Mouse (Mus musculus) forebrain, embryonic 15.5 days (tissue): ENCODE measurements around the gene Gm42674. TPM values are rescaled to one million over a fixed set of nuclear protein-coding genes. Genes with fewer than 3 reads are reported as not detected.

Experiments used
- ATAC-seq: fragments of 200-750 bp; cut with Nextera tagmentation; replicated peaks from 2 replicates; pipeline ENCODE4 v1.8.0; 2017; ENCODE audit warnings: mild to moderate bottlenecking, moderate TSS enrichment, moderate library complexity
- H3K27ac ChIP-seq: fragments of 300-500 bp; sonication (generic); replicated peaks from 2 replicates; pipeline ENCODE4 v1.5.1; 2015; ENCODE audit warnings: mild to moderate bottlenecking, inconsistent platforms
- H3K27me3 ChIP-seq: fragments of 300-500 bp; sonication (generic); 2 replicates; pipeline ENCODE4 v1.6.1; 2015; ENCODE audit warnings: inconsistent platforms
- H3K36me3 ChIP-seq: fragments of 300-500 bp; sonication (generic); 2 replicates; pipeline ENCODE4 v1.6.1; 2015; ENCODE audit warnings: mild to moderate bottlenecking, inconsistent platforms
- H3K4me1 ChIP-seq: fragments of 300-500 bp; sonication (generic); 2 replicates; pipeline ENCODE4 v1.6.1; 2015; ENCODE audit warnings: inconsistent platforms
- H3K4me2 ChIP-seq: fragments of 300-500 bp; sonication (generic); replicated peaks from 2 replicates; pipeline ENCODE4 v1.6.1; 2015; ENCODE audit warnings: mild to moderate bottlenecking, inconsistent platforms
- H3K4me3 ChIP-seq: fragments of 300-500 bp; sonication (generic); 2 replicates; pipeline ENCODE4 v1.5.1; 2015; ENCODE audit warnings: mild to moderate bottlenecking, inconsistent platforms
- H3K9ac ChIP-seq: fragments of 300-500 bp; sonication (generic); replicated peaks from 2 replicates; pipeline ENCODE4 v1.6.1; 2015; ENCODE audit warnings: mild to moderate bottlenecking, inconsistent platforms
- H3K9me3 ChIP-seq: fragments of 300-500 bp; sonication (generic); 2 replicates; pipeline ENCODE4 v1.6.1; 2016; ENCODE audit warnings: inconsistent platforms
- WGBS: fragments of 180-500 bp; shearing (Covaris S2); methylation state at CpG from one replicate; pipeline ENCODE4 v1.1.7; 2015; ENCODE audit warnings: mixed read lengths; 5-methylcytosine and 5-hydroxymethylcytosine counted together
- polyA plus RNA-seq: library from polyadenylated mRNA; unstranded; fragments of >200 nt; fragmentation: Nextera tagmentation; extraction: Ambion mirVana; gene quantifications from 2 replicates; pipeline ENCODE4 v1.2.1, GENCODE M21; 2015

Gm42674 gene
- polyA plus RNA-seq, 1 experiment from 2014 or later = not detected

- WGBS = 91% methylated on average over 6 of the region's 6 CpGs
- peaks cover 12% of the 10 kb centered on the region for H3K4me1 ChIP-seq
- H3K4me2 ChIP-seq = no peak overlapping the region
- H3K27me3 ChIP-seq = no peaks in the 10 kb centered on the region
- no peak for ATAC-seq
- H3K9ac ChIP-seq = no peak overlapping the region
- no peaks in the 10 kb centered on the region for H3K36me3 ChIP-seq
- no peaks in the 10 kb centered on the region for H3K9me3 ChIP-seq
- no peak overlapping the region for H3K4me3 ChIP-seq
- no peak overlapping the region for H3K27ac ChIP-seq
Observed at GRCm38 (mm10) chr3:90600036-90600435, 1.7 kb upstream of the Gm42674 start.

DNA sequence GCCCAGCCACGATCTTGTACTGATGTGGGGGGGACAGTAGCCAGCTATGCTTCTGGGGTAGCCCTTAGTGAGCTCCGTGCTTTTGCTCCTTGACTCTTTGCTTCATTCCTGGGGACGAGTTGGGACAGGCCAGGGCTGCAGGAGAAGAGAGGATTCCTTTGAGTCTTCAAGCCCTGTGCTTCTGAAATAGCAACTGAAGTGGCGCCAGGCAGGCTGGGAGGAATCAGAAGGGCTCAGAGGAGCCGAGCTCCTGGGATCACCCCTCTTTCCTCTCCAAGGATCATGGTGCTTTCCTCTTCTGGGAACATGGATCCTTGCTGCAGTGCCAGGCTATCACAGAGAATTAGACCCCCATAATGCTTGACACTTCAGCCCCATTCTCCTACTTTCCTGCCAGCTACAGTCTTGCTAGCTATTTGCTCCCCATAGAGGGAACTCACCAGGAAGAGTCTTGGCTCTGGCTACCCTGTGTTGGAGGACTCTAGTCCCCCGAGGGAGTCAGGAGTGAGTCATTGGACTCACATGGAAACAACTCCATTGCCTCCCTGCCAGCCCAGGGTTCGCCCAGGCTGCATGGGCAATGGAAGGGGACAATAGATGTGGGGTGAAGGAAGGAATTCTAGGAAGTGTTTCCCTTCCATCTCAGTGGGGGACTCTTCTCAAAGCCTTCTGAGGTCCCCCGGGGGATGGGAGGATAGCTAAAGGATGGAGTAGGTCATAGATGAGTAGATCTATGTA, 1.1 kb upstream of the Gm42674 start:
- 81% methylated on average over 8 of the region's 8 CpGs for WGBS
- ATAC-seq = no peak
- no peaks in the 10 kb centered on the region for H3K36me3 ChIP-seq
- no peaks in the 10 kb centered on the region for H3K9me3 ChIP-seq
- peaks cover 12% of the 10 kb centered on the region for H3K4me1 ChIP-seq
- H3K27ac ChIP-seq = no peak overlapping the region
- H3K4me3 ChIP-seq = no peak overlapping the region
- H3K27me3 ChIP-seq = no peaks in the 10 kb centered on the region
- H3K4me2 ChIP-seq = no peak overlapping the region
- no peak overlapping the region for H3K9ac ChIP-seq

- Histone ChIP-seq H3K4me3 (no peak within 1 kb of the TSS), H3K4me1 (peaks cover 12% of the 10 kb centered on the region), H3K27me3 (no peaks in the 10 kb centered on the region), H3K27ac (peak within 1 kb of the TSS; percentile 41; the same call in 1 of the 2 replicates), H3K9ac (no peak within 1 kb of the TSS), H3K36me3 (no peaks in the 10 kb centered on the region), H3K9me3 (no peaks in the 10 kb centered on the region), H3K4me2 (no peak within 1 kb of the TSS)
- ATAC-seq = peak; percentile 30; the same call in 1 of the 2 replicates
- 65% methylated on average over 3 of the region's 3 CpGs for WGBS
Observed at GRCm38 (mm10) chr3:90603623-90604022, 1.9 kb downstream of the Gm42674 start, which contains the start of gene S100a4. Gene S100a4, plus strand, starts transcription at chr3:90603771.

DNA sequence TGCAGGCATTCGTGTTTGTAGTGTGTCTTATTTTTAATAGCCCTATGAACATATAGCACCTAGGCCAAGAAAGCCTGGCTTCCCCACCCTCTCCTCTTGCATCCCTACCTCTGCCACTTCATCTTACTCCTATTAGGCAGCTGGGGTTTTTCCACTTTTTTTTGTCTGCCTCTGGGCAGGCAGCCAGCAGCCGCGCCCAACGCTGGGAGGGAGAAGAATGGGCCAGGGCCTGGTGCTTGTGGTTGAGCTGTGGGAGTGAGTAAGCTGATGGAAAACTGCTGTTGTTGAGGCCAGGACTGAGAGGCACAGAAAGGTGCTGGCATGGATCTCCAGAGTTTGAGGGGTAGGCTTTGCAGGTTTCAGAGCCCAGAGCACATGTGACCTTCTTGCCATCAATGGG, 2.7 kb downstream of the Gm42674 start:
- Histone ChIP-seq H3K9me3 (no peaks in the 10 kb centered on the region), H3K4me3 (no peak overlapping the region), H3K27ac (peak overlapping the region; percentile 41; the same call in 1 of the 2 replicates), H3K4me2 (no peak overlapping the region), H3K9ac (no peak overlapping the region), H3K36me3 (no peaks in the 10 kb centered on the region), H3K27me3 (no peaks in the 10 kb centered on the region), H3K4me1 (peaks cover 12% of the 10 kb centered on the region)
- ATAC-seq = peak; percentile 79
- 18% methylated on average over 4 of the region's 4 CpGs for WGBS

GRCm38 (mm10) chr3:90605049-90605448, 3.3 kb downstream of the Gm42674 start:
- Histone ChIP-seq H3K4me3 (no peak overlapping the region), H3K9me3 (no peaks in the 10 kb centered on the region), H3K4me1 (peaks cover 12% of the 10 kb centered on the region), H3K36me3 (no peaks in the 10 kb centered on the region), H3K4me2 (no peak overlapping the region), H3K9ac (no peak overlapping the region), H3K27ac (0 out of 2 replicates have a peak overlapping the region, but pooled peaks have one; percentile 41), H3K27me3 (no peaks in the 10 kb centered on the region)
- WGBS = 81% methylated on average over 3 of the region's 3 CpGs
- 0 out of 2 replicates have a peak, but pooled peaks have one; percentile 1 for ATAC-seq

- WGBS = 97% methylated on average over 2 of the region's 2 CpGs
- H3K4me3 ChIP-seq = no peak overlapping the region
- H3K4me1 ChIP-seq = peaks cover 12% of the 10 kb centered on the region
- H3K36me3 ChIP-seq = no peaks in the 10 kb centered on the region
- no peak overlapping the region for H3K9ac ChIP-seq
- no peak overlapping the region for H3K27ac ChIP-seq
- H3K27me3 ChIP-seq = no peaks in the 10 kb centered on the region
- no peak overlapping the region for H3K4me2 ChIP-seq
- ATAC-seq = no peak
- no peaks in the 10 kb centered on the region for H3K9me3 ChIP-seq
Observed at GRCm38 (mm10) chr3:90605736-90606135, 4.0 kb downstream of the Gm42674 start.

- Histone ChIP-seq H3K27ac (no peak overlapping the region), H3K27me3 (no peaks in the 10 kb centered on the region), H3K4me3 (no peak overlapping the region), H3K36me3 (no peaks in the 10 kb centered on the region), H3K4me2 (no peak overlapping the region), H3K9me3 (no peaks in the 10 kb centered on the region), H3K4me1 (peaks cover 12% of the 10 kb centered on the region), H3K9ac (no peak overlapping the region)
- WGBS = 96% methylated on average over 6 of the region's 6 CpGs
- ATAC-seq = no peak
Observed at GRCm38 (mm10) chr3:90606185-90606584, 4.5 kb downstream of the Gm42674 start.

DNA sequence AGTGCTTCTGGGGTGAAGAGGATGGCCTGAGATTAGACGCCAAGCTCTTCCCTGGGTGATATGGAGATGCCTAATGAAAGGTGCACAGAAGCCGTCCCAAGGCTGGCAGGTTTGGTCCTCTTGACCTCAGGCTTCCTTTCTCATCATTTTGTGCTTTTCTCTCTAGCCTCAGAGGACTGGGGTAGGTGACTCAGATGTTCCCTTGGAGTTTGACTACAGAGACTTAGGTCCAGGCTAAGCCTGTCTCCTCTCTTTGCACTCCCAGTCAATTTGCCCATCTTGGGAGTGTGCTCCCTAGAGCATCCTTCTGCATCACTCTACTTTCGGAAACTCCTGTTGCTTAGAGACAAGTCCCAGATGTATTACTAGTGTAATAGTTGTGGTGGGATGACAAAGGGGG, 5.7 kb downstream of the Gm42674 start:
- H3K27ac ChIP-seq = no peak overlapping the region
- H3K27me3 ChIP-seq = no peaks in the 10 kb centered on the region
- H3K9ac ChIP-seq = no peak overlapping the region
- H3K36me3 ChIP-seq = no peaks in the 10 kb centered on the region
- WGBS = 91% methylated on average over 3 of the region's 3 CpGs
- no peak overlapping the region for H3K4me2 ChIP-seq
- peaks cover 12% of the 10 kb centered on the region for H3K4me1 ChIP-seq
- H3K4me3 ChIP-seq = no peak overlapping the region
- no peaks in the 10 kb centered on the region for H3K9me3 ChIP-seq
- no peak for ATAC-seq

- Histone ChIP-seq H3K4me3 (no peak within 1 kb of the TSS), H3K4me1 (peaks cover 17% of the 10 kb centered on the region), H3K4me2 (no peak within 1 kb of the TSS), H3K27me3 (no peaks in the 10 kb centered on the region), H3K27ac (no peak within 1 kb of the TSS), H3K9ac (no peak within 1 kb of the TSS), H3K9me3 (no peaks in the 10 kb centered on the region), H3K36me3 (no peaks in the 10 kb centered on the region)
- 58% methylated on average over 3 of the region's 3 CpGs for WGBS
- no peak for ATAC-seq
Observed at GRCm38 (mm10) chr3:90608223-90608622, 6.5 kb downstream of the Gm42674 start, which contains the start of gene S100a5. Gene S100a5, plus strand, starts transcription at chr3:90608523.

DNA sequence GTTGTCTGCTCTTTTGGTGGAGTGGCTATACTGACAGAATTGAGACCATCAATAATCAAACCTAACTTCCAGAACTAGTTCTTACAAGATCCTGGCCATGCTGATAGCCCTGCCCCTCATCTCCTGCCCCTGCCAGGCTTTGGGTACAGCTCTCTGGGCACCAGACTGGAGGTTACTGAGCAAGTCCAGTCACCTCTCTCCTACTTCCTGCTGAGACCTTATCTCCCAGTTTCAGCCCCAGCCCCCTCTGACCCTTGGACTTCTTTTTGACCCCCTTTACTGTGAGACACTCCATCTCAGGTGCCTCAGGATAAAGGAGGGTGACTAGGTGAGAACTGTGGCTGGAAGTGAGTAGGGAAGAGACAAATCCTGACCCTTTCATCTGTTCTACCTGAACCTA, 7.4 kb downstream of the Gm42674 start:
- no peaks in the 10 kb centered on the region for H3K27me3 ChIP-seq
- H3K36me3 ChIP-seq = no peaks in the 10 kb centered on the region
- H3K4me3 ChIP-seq = no peak overlapping the region
- H3K9me3 ChIP-seq = no peaks in the 10 kb centered on the region
- H3K27ac ChIP-seq = no peak overlapping the region
- H3K9ac ChIP-seq = no peak overlapping the region
- H3K4me2 ChIP-seq = no peak overlapping the region
- no peak for ATAC-seq
- peaks cover 14% of the 10 kb centered on the region for H3K4me1 ChIP-seq

DNA sequence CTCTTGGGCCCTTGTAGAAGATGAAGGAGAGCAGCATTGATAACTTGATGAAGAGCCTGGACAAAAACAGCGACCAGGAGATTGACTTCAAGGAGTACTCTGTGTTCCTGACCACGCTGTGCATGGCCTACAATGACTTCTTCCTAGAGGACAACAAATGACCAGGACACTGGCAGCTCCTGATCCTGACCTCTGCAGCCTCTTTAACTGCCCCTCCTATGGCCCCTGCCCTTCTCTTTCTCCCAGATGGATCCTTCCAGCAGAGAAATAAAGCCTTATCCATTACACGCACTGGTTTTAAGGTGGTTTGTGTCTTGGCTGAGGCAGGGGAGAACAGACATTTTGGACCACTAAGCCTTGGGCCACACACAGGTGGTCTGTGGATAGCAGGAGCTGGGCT, 9.8 kb downstream of the Gm42674 start:
- ATAC-seq = no peak
- H3K4me3 ChIP-seq = no peak overlapping the region
- no peaks in the 10 kb centered on the region for H3K36me3 ChIP-seq
- H3K4me2 ChIP-seq = no peak overlapping the region
- WGBS = 96% methylated on average over 3 of the region's 3 CpGs
- H3K27me3 ChIP-seq = no peaks in the 10 kb centered on the region
- H3K27ac ChIP-seq = no peak overlapping the region
- H3K9ac ChIP-seq = no peak overlapping the region
- H3K4me1 ChIP-seq = peaks cover 5% of the 10 kb centered on the region
- H3K9me3 ChIP-seq = no peaks in the 10 kb centered on the region

- Histone ChIP-seq H3K4me3 (no peak overlapping the region), H3K27ac (no peak overlapping the region), H3K4me2 (no peak overlapping the region), H3K27me3 (no peaks in the 10 kb centered on the region), H3K36me3 (no peaks in the 10 kb centered on the region), H3K4me1 (peaks cover 5% of the 10 kb centered on the region), H3K9me3 (no peaks in the 10 kb centered on the region), H3K9ac (no peak overlapping the region)
- ATAC-seq = no peak
- WGBS = 65% methylated on average over 4 of the region's 4 CpGs
Observed at GRCm38 (mm10) chr3:90612061-90612460, 10.4 kb downstream of the Gm42674 start.
